Mouse (Mus musculus): ENCODE measurements at regions not wholly inside any gene's neighbourhood (a gene's known extent, or its start where the extent isn't known, plus 50 kb on each side); places are given as distances from the start of the nearest gene placed in this dataset.

GRCm38 (mm10) chr16:61772431-61772830, 1014.2 kb downstream of the Nsun3 start:
- Histone ChIP-seq H3K27ac (replicated peaks; ENCODE audit: low read depth, low read length) (no peak overlapping the region), H3K4me1 (ENCODE audit: control insufficient read depth, insufficient read depth, low read length) (no peaks in the 10 kb centered on the region), H3K36me3 (ENCODE audit: control insufficient read depth, insufficient read depth, low read length) (no peaks in the 10 kb centered on the region), H3K4me3 (ENCODE audit: low read depth, low read length) (no peak overlapping the region), H3K27me3 (replicated peaks; ENCODE audit: control insufficient read depth, insufficient read depth, low read length) (no peaks in the 10 kb centered on the region), H3K9ac (ENCODE audit: low read depth, low read length) (no peak overlapping the region), H3K4me2 (ENCODE audit: low read depth, low read length) (no peak overlapping the region), H3K9me3 (ENCODE audit: control insufficient read depth, low read length) (no peaks in the 10 kb centered on the region)
- ATAC-seq (ENCODE audit: low read depth) (no peak), DNase-seq (ENCODE audit: low spot score) (peak; percentile 62)
- WGBS: 54% methylated on average over 3 of the region's 3 CpGs

- Histone ChIP-seq H3K4me2 (ENCODE audit: low read depth, low read length) (no peak overlapping the region), H3K36me3 (ENCODE audit: control insufficient read depth, insufficient read depth, low read length) (no peaks in the 10 kb centered on the region), H3K4me3 (ENCODE audit: low read depth, low read length) (no peak overlapping the region), H3K9ac (ENCODE audit: low read depth, low read length) (no peak overlapping the region), H3K9me3 (ENCODE audit: control insufficient read depth, low read length) (no peaks in the 10 kb centered on the region), H3K4me1 (ENCODE audit: control insufficient read depth, insufficient read depth, low read length) (no peaks in the 10 kb centered on the region), H3K27ac (replicated peaks; ENCODE audit: low read depth, low read length) (no peak overlapping the region), H3K27me3 (replicated peaks; ENCODE audit: control insufficient read depth, insufficient read depth, low read length) (no peaks in the 10 kb centered on the region)
- ATAC-seq (ENCODE audit: low read depth) (no peak), DNase-seq (ENCODE audit: low spot score) (no peak)
- WGBS: 78% methylated on average over 4 of the region's 4 CpGs
Measured at GRCm38 (mm10) chr16:61727709-61728108, 1058.9 kb downstream of the Nsun3 start.

All from embryonic facial prominence, embryonic 14.5 days (tissue).